Mouse (Mus musculus) ES-E14 (cell line): Measurements from ENCODE around the gene Abl1.

Source experiments
- CHD2 ChIP-seq: IDR thresholded peaks from 2 replicates; pipeline ENCODE4 v1.6.1; 2014; ENCODE audit warnings: mild to moderate bottlenecking, low read depth, low read length, inconsistent platforms
- HCFC1 ChIP-seq: IDR thresholded peaks from 2 replicates; pipeline ENCODE4 v1.6.1; 2012; ENCODE audit warnings: low read length, inconsistent platforms, borderline replicate concordance; ENCODE audit not compliant: insufficient read depth
- MAFK ChIP-seq: IDR thresholded peaks from 2 replicates; pipeline ENCODE4 v1.6.1; 2014; ENCODE audit warnings: mild to moderate bottlenecking, low read depth, low read length, inconsistent platforms; ENCODE audit not compliant: insufficient read depth
- ZNF384 ChIP-seq: IDR thresholded peaks from 2 replicates; pipeline ENCODE4 v1.6.1; 2012; ENCODE audit warnings: low read depth, low read length, inconsistent platforms

GRCm38 (mm10) chr2:31750133-31750532, 62.0 kb downstream of the Abl1 start:
- no peak for TF ChIP-seq MAFK
- no peak for TF ChIP-seq CHD2
- TF ChIP-seq HCFC1: no peak
- TF ChIP-seq ZNF384: no peak
